In genomic region chr13:84238184-84238583, GRCm38 (mm10) we compare ENCODE assay signal across 15 mouse cellular contexts.
"Had no signal": no experiment of that assay in that cellular context is flagged by ENCODE, and none has a peak within 500 bp of the region (broad histone marks: within the 10 kb centered on the region; RNA-seq: fewer than 3 reads in every experiment).

No protein-coding gene starts in this region.

- ATAC-seq: hindbrain, postnatal 0 days; intestine, embryonic 16.5 days; liver, embryonic 12.5 days had no signal

- DNase-seq: gastrocnemius, postnatal 14 days; heart, adult 18-20 months; heart, postnatal 10 days; heart, postnatal 4 days; kidney, adult 11 months; kidney, adult 2 months; kidney, adult 9 months; kidney, postnatal 14 days; kidney, postnatal 36 days; layer of hippocampus, adult 9-11 months; layer of hippocampus, postnatal 36 days; left cerebral cortex, postnatal 4 days had no signal
